Mouse (Mus musculus) olfactory bulb, adult 2 months (tissue): ENCODE data around the gene Slamf7.

Source experiments
- CTCF ChIP-seq: fragments of 200-500 bp; IDR thresholded peaks from 2 replicates; pipeline ENCODE4 v1.5.1; 2012; ENCODE audit warnings: low read depth, mild to moderate bottlenecking, low read length, moderate library complexity; ENCODE audit not compliant: insufficient read depth
- POLR2A ChIP-seq: fragments of 200-500 bp; IDR thresholded peaks from 2 replicates; pipeline ENCODE4 v1.6.1; 2012; ENCODE audit warnings: mild to moderate bottlenecking, low read depth, low read length, moderate library complexity; ENCODE audit not compliant: insufficient read depth

- TF ChIP-seq CTCF (no peak), POLR2A (no peak)
These were observed 35.8 kb downstream of the Slamf7 start for GRCm38 (mm10) chr1:171616881-171617515.
